Mouse (Mus musculus): ENCODE measurements around the gene Tfpi.
A peak's percentile ranks its signal among the peaks of the same experiment; 100 is the strongest.

Tfpi gene

DNA sequence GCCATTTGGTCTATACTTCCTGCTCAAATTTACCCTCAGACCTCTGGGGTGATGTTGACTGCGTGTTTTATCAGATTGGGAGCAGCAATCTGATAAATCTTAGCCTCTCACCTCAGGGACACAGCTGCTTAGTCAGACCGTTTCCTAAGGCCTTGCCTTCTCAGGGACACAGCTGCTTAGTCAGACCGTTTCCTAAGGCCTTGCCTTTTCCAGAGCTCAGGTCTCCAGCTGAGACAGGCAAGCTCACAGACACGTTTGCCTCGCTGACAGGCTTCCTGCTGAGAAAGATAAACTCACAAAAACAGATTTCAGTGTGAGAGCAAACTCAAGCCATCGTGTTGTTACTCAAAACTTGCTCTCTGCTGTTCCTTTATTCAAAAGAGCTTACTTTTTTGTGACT lies 1.9 kb downstream of the Tfpi start:
- DNase-seq (ENCODE audit: low read depth, low spot score), result no peak

DNA sequence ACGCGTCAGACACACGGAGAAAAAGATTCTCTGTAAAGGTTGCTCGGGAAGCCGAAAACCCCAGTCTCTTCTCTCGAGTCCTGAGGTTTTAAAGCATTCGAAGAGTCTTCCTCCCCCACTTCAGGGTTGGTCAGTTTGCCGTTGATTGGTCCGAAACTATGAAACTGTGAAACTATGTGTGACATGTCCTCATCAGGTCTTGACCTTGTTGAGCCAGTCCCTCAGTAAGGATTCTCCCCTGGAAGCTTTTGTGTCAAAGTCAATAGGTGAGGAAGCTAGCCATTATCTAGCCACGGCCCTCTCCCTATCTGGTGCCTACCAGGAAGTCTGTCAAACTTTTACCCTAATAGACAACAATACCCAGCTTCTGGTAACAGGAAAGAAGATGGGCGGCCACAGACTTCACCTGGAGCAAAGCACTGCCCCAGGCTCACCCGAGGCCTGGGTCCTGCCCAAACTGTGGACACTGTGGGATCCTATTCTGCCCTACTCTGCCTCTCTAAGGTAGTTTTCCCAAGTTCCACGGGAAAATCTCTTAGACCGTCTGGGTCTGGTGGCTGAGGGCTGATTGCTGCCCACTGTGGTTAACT lies 2.5 kb downstream of the Tfpi start:
- DNase-seq (ENCODE audit: low read depth, low spot score), result no peak

DNA sequence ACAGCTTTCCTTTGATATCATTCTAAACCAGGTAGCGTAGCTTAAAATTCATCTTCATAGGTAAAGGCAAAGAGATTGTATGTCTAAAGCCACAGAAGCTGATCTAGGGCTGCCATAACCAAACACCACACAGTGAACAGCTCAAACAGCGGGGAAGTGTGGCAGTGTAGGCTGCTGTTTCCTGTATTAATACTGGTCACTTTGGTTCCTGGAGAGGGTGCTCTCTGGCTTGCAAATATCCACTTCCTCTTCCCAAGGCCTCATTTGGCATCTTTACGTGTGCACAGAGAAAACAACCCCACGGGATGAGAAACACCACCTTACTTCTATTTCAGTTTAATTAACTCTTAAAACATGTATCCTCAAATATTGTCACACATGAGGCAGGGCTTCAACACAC lies 9.2 kb downstream of the Tfpi start:
- no peak for DNase-seq (ENCODE audit: low read depth, low spot score)

DNA sequence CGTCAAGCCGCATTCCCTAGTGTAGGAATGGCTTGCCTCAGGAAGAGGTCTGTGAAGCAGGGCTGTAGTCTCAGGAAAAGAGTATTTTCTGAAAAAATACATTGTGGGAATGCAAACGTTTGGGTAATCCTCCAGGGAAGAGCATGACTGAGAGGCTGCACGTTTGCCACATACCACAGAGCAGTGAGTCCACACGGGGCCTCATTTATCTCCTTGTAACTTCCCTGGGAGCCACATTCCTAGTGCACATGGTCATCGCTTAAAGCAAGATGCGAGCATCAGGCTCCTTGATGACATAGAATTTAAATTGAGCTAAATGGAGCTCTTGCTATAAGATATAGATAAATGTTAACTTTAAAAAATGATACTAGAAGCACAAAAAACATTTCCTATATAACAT lies 11.6 kb downstream of the Tfpi start:
- no peak for DNase-seq (ENCODE audit: low read depth, low spot score)

DNA sequence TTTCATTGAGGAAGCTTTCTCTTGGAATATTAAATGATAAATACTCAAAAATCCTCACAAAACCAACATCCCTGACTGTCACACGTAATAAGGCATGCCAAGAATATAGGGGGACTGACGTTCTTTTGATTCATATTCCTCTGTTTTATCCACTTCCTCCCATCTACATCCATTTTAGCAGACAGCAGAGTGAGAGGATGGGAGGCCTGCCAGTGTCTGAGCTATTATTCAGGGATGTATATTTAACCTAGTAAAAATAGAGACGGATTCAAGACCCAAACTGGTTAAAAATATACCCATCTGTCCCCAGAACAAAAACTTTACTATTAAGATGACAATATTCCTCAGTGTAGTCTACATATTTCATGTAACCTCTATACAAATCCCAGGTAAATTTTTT lies 14.2 kb downstream of the Tfpi start:
- DNase-seq (ENCODE audit: low read depth, low spot score), result peak; percentile 33

DNA sequence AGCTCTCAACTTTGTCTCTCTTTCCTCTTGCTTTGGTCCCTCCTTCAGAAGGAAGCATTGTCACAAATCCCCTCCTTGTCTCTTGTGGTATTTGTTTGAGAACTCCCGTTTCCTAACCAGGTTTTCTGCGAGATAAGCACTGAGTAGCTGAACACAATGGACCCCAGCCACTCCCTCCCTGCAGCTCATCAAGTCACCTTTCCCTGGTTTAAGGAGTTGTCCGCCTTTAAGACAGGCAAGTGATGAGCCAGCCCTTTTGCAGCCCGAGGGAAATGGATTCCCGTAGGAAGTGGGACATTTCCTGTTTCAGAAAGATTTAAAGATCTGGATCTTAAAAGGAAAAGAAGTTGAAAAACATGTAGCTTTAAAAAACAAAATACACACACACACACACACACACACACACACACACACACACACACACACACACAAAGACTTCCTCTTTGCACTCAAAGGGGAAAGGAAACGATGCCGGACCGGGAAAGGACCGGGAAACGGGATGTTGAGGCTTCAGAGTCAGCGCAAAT lies 16.9 kb downstream of the Tfpi start:
- DNase-seq (ENCODE audit: low read depth, low spot score), result peak; percentile 2

DNA sequence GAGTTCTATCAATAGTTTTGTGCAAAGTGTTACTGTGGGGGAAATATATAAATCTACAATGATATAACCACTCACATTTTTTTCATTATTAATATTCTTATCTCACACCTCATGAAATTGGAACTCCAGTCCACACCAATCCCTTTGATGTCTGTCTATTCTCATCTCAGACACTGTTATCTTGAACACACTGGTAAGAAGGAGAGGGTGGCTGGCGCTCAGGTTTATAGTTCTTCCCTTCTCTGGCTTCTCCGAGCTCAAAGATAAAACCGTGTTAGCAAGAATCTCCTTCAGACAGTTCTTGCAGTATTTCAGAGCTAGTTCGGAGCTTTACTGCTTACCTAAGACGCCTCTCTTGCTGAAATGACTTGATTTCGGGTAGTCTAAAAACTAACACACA lies 19.4 kb downstream of the Tfpi start:
- no peak for DNase-seq (ENCODE audit: low read depth, low spot score)

DNA sequence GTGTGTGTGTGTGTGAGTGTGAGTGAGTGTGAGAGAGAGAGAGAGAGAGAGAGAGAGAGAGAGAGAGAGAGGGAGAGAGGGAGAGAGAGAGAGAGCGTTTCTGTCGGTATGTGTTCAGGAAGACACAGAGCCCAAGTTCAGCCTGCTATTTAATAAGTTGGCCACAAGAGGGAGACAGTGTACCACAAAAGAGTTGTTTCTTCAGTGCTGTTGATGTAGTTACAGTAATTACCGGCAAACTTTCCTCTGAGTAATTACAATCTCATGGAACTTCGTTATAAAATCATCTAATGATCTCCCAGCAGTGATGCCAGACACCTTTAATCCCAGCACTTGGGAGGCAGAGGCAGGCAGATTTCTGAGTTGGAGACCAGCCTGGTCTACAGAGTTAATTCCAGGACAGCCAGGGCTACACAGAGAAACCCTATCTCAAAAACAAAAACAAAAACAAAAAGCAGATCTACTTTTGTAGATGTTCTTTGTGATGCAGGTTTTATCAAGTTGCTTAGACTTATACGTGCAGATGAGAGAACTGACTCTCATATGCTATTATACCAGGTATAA lies 21.3 kb downstream of the Tfpi start:
- peak; percentile 90 for DNase-seq (ENCODE audit: low read depth, low spot score)

DNA sequence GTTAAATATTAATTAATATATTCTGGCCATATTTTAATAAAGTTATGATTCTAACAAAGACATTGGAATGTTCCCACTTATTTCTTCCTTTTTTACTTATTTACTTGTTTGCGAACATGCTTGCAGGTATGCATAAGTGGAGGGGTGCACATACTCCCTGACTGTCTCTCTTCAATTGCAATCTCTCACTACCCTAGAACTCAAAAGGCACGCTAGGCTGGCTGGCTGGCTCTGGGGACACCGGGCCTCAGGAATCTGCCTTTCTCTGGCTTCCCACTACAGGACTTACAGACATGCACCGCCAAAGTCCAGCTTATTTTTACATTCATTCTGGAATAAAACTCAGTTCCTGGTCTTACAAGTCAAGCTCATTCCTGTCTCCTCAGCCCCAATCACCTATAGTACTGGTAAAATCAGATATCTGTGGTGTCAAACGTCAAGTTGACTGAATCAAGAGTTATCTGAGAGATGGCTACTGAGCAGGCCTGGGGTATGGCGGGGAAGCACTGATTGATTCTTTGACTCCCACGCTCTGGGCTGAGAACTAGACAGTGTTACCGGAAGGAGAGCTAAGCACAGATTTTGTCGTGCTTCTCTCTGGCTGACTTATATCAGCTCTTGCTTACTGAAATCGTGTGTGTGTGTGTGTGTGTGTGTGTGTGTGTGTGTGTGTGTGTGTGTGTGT lies 21.9 kb downstream of the Tfpi start:
- peak; percentile 39 for DNase-seq (ENCODE audit: low read depth, low spot score)

DNA sequence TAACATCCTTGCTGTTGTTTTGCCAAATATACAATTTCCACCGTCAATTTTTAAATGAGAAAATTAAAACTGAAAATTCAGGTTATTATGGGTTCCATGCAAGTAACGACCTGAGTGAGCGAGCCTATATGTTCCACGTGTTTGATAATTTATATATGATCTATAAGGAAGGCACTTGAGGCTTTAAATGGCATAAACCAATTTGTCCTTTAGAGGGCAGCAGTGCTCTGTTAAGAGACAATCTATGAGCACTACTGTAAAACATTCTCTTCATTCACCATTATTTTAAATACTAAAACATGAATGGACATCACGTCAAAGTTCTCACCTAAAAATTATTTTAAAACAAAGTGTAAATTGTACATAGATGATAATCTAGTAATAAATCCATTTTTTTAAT lies 22.5 kb downstream of the Tfpi start:
- DNase-seq (ENCODE audit: low read depth, low spot score), result peak; percentile 81

DNA sequence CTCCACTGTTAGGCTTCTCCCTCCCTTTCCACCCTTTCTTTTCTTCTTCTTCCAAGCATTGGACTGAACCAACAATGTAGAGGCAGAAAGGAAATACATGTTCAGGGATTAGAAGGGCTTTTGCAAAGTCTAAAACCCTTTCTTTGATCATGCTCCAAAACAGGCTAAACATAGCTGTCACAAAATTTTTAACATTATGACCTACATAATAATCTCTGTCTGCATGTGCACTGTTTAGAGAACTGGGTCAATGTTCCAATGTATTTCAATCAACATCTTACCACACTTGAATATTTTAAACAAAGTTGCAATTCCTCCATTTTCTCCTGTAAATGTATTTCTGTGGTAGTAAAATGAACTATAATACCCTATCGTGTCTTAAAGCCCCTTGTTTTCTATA lies 31.1 kb downstream of the Tfpi start:
- DNase-seq (ENCODE audit: low read depth, low spot score), result no peak

DNA sequence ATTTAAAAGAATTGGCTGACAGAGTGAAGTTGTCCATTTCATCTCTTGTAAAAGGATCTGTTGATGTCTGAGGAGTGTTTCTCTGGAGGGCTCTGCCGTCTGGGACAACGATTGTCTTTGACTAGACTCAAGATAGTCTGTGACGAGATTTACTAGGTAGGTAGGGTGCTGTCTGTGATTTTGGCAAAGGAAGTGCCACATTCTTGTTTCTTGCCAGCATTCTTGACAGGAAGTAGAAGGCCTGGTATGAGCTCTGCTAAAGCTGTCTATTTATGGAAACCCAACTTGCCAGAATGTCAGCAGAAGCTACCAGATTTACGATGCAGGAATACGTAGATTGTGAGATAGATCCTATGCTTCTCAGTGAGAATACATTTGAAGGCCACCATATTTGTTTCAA lies 34.6 kb downstream of the Tfpi start:
- DNase-seq (ENCODE audit: low read depth, low spot score), result peak; percentile 13

DNA sequence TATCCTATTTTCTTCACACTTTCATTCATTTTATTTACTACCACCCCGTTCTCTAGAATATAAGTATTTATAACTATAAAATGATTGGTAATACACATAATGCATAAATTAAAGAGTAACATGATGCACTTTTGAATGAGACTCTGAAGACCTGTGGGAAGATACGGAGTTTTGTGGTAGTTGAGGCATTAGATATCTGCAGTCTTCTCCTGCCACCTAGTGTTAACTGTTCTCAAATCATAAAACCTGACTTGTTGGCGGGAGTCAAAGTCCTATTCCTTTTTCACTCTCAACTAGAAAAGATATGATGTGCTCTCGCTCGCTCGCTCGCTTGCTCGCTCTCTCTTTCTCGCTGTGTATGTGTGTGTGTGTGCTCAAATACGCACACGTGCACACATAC lies 46.9 kb downstream of the Tfpi start:
- DNase-seq (ENCODE audit: low read depth, low spot score), result peak; percentile 84

DNA sequence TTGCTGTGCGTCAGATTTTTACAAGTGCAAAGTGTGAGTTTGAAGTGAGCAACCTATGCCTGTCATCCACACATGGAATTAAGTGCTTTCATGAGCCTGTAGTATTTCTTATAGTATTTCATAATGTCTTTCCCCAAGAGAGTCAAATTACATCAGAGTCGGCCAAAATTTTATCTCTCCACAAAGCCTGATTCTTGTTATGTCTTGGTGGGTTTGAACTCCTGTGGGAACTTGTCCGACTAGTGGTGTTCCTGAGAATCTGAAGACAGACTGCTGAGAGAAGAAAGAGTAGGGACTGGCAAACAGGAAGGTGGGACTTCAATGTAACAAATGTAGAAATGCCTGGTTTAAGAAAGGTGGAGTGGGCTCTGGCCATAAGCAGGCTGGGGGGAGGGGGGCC lies 47.7 kb downstream of the Tfpi start:
- DNase-seq (ENCODE audit: low read depth, low spot score), result no peak

DNA sequence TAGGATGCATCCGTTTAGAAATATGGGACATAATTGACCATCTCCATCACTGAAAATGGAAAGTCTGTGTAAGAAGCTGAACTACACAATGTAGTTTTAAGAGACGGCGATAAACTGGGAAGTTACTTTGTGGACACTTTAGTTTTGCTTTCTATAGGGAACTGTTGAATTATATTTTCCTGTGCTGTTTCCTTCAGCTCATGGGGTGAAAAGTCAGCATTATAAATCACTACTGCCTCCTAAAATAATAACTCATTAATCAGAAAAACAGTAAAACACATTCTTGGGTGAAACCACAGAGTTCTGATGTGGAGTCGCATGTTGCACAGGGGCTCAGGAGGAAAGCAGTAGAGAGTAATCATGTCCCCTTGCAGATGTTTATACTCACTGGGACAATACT lies 50.0 kb downstream of the Tfpi start:
- no peak for DNase-seq (ENCODE audit: low read depth, low spot score)

DNA sequence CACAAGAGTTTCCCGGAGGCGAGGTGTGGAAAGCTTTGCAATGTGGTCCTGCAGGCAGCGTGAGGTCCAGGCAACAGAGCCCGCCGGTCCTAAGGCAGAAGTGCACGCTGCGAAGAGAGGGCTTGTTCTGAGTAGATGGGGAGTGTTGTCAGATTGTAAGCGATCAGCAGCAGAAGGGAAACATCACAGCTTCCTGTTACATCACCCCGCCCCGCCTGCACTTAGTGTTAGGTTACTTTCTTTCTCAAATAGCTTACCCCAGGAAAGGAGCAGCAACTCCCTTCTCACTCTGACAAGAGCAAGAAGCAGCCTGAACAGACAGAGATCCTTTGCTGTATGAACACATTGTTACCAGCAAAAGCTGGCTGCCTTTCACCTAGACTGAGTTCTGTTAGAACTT lies 51.4 kb downstream of the Tfpi start, which contains the start of gene Calcrl:
Calcrl (minus strand) TSS at position 274 of the 400 bp plus-strand sequence.
- DNase-seq (ENCODE audit: low read depth, low spot score), result peak; percentile 66

DNA sequence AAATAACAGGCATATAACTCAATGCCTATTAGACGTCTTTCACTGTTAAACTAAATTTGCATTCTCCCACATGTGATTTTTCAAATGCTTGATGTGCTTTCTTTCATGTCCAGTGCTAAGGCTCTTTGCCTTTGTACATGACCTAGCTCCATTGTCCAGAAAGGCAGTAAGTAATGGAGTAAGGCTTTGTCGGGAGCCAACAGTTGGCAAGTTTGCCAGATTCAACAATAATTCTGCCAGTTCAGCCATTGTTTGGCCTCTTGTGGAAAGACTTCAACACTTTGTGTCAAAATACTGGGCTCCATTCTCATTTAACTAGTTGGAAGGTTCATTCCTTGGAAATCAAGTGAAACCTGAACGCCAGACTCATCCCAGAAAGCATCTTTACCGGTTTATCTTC lies 60.1 kb downstream of the Tfpi start:
- DNase-seq (ENCODE audit: low read depth, low spot score), result no peak

DNA sequence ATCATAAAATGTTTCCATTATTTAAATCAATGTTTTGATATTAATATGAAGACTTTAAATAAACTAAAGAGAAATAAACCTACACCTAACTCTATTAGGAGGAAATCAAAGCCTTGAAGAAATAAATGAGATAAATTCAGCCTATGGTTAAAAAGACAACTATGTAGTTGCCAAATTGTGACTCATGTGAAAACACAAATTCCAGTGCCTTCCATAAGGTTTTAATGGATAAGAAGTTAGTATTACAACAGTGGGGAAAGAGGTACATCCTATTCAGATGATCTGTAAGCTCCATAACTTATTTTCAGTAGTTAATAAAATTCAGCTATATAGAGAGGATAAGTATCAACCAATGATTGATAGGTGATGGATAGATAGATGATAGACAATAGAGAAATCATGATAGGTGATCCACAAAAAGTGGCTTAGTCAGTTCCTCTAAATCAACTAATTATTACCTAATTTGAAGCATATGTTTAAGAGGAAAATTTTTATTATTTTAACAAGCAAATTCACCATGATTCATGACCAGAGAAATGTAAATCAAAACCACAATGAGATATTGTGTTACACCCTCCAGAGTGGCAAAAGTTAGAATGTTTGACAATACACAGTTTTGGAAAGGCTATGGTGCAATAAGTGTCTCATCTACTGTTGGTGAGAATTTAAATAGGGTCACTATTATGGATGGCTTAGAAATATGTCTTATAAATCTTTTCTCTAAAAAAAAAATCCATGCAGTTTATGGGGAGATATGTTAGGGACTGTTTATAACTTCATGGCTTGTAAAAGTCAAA lies 66.6 kb downstream of the Tfpi start:
- DNase-seq (ENCODE audit: low read depth, low spot score), result no peak

DNA sequence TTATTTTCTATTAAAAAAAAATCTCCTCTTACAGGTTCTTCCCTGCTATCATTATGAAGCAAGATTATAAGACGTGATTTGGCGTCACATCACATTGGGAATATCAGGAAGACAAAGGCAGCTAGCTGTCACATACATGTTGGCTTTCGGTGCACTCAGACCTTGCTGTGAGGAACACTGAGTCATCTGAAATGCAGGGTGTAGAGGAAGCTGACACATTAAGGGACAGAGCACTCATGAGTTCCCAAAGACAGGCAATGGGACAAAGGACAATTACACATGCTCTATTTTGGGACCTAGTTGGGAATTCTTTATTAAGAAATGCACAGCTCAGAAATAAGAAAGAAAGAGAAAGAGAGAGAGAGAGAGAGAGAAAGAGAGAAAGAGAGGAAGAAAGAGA lies 71.7 kb downstream of the Tfpi start:
- no peak for DNase-seq (ENCODE audit: low read depth, low spot score)

DNA sequence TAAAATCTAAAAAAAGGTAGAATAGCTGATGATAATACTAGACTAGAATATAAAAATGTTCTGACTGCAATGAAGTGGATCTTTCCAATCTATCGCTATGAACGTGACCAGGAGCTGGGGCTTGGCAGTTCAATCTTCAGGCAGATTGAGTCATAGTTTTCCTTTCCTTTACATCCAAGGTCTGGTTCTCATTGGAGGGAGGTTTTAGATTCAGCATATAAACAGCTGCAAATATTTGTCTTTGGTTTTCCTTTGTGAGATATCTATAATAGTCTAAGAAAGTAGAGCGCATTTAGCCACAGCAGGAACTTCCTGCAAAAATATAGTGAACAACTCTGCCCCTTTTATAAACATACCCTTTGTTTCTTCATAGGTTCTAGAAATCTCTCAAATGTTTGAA lies 73.9 kb downstream of the Tfpi start:
- no peak for DNase-seq (ENCODE audit: low read depth, low spot score)

DNA sequence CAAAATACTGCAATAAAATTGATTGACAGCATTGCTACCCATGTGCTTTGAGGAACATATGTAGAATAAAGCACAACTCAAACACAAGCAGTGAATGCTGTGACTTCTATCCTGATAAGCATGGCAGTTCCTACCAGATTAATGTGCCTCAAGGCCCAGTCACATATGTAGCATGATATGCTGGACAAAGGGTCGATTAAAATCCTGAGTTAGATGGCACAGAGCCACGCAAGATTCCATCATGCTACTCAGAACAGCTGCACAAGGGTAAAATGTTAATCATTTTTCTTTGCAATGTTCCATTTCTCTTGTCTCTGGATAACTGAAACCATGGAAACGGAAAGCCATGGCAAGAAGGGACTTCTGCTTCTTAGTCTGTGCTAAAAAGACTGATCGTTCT lies 80.0 kb downstream of the Tfpi start:
- DNase-seq (ENCODE audit: low read depth, low spot score), result peak; percentile 16

DNA sequence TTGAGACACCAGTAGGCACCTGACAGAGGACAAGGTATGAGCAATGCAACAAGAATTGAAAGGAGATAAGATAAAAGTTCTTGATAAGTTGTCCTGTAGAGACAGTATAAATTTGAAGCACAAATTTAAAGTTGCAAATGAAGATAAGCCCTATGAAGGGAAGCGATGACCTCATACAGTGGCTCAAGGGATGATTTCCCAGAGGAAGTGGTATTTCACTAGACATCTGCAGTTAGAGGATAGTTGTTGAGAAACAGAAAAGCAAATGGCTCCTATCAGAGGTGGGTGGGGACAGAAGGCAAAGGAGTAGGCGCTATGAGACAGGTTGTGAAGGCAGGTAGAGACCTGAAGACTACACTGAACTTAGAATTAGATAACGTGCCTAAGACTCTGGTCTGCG lies 83.3 kb downstream of the Tfpi start:
- DNase-seq (ENCODE audit: low read depth, low spot score), result no peak
